Mouse (Mus musculus): ENCODE data around the gene Itga1. TPM values are rescaled to one million over a fixed set of nuclear protein-coding genes. Genes with fewer than 3 reads are reported as not detected.

The Itga1 gene
- total and polyA plus RNA-seq, 3 experiments = under 0.01 to 0.04 (median 0.01) TPM

DNA sequence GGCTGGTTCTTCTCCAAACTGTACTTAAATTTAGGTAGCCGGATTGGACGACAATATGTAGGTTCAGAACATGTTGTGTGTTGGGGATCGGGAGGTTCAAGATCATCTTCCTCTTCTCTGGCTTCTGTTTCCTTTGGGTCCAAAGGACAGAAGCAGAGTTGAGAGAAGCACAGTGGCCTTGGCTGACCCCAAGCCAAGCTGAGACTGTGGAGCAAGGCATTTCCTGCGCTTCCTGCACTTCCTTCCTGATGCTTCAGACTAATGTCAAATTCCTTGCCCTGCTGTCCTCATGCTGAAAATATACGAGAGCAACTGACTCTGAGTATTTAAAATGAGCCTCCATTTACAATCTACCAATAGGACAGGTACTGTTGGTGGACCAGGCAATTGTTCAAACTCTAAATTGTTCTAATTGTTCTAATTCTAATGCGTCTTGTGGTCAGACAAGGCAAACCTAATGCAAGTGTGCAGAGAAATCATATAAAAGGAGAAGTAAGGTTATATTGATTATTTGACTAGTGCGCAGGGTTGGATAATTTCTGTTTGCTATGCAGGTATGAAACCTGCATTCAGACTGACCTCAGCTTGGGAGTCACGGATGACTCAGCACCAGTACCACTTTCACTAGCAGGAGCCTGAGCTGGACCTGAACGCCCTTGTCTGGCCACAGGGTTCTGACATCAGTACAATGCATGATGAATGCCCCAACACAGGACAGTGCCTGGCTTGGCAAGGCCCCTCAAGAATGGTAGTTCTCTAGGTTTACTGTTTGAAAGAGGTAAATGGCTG lies 24.2 kb downstream of the Itga1 start:
- no peak for DNase-seq (ENCODE audit: extremely low read depth)
- no peak overlapping the region for H3K4me2 ChIP-seq (ENCODE audit: insufficient read depth, low read depth, poor library complexity, severe bottlenecking)
- no peak overlapping the region for H3K9ac ChIP-seq (ENCODE audit: insufficient read depth, low read depth)
- dilution Hi-C loops (cut with MboI; ENCODE audit: extremely low pct_ligation_motif_present, extremely low pct_unique_long_range_greater_than_20kb, low sequenced_read_pairs) = no loop called here
- H3K27ac ChIP-seq (ENCODE audit: insufficient read depth, low read depth) = no peak overlapping the region
- H3K79me2 ChIP-seq (replicated peaks; ENCODE audit: control insufficient read depth, extremely low read depth, insufficient read depth, poor library complexity, severe bottlenecking) = no peaks in the 10 kb centered on the region
- in situ Hi-C loops (cut with MboI; ENCODE audit: low pct_ligation_motif_present, low pct_unique_long_range_greater_than_20kb, low sequenced_read_pairs) = no loop called here
- TF ChIP-seq JUN (IDR thresholded peaks at IDR 0.05; ENCODE audit: insufficient read depth, low read depth, low read length) (peak; percentile 24; the same call in 1 of the 2 replicates), CHD2 (IDR thresholded peaks at IDR 0.05; ENCODE audit: low read length) (no peak), MAFK (IDR thresholded peaks at IDR 0.05; ENCODE audit: insufficient replicate concordance, low read length) (no peak), PAX5 (IDR thresholded peaks at IDR 0.05; ENCODE audit: low read length) (no peak)
- no peaks in the 10 kb centered on the region for H3K9me3 ChIP-seq (replicated peaks; ENCODE audit: low read length)
- H3K4me3 ChIP-seq (replicated peaks in 1 of 3; ENCODE audit: low read depth in 2 of 3, low read length in 2 of 3, poor library complexity in 1 of 3) = no peak overlapping the region
- H3K4me1 ChIP-seq (ENCODE audit: control insufficient read depth in 1 of 2, insufficient read depth in 2 of 2) = 0 out of 4 replicates have a peak, but pooled peaks cover 0 to 2% of the 10 kb centered on the region in 2 experiments
- H3K27me3 ChIP-seq (replicated peaks) = no peaks in the 10 kb centered on the region
- no peaks in the 10 kb centered on the region for H3K36me3 ChIP-seq (replicated peaks in 1 of 2; ENCODE audit: control insufficient read depth in 1 of 2, insufficient read depth in 1 of 2, low read length in 1 of 2)

DNA sequence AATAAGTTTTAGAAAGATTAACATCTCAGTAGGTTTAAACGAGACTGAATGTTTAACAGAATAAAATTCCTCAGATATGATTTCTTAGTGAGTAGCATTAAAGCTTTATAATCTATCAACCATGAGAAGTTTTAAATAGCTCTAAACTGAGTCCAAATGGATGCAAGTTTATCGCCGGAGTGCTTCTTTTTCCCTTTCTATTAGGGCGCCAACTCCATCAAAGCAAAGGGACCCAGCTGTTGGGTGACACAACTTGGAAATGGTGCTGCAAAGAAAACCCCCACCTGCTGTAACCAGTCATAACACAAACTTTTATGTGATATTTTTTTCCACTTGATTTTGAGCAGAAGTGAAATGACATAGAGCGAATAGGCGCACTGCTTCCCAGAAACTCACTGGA lies 29.4 kb downstream of the Itga1 start:
- dilution Hi-C loops (cut with MboI; ENCODE audit: extremely low pct_ligation_motif_present, extremely low pct_unique_long_range_greater_than_20kb, low sequenced_read_pairs) = no loop called here

GRCm38 (mm10) chr13:115071431-115071830 lies 30.3 kb downstream of the Itga1 start:
- Histone ChIP-seq H3K4me3 (replicated peaks in 1 of 3; ENCODE audit: low read depth in 2 of 3, low read length in 2 of 3, poor library complexity in 1 of 3) (no peak overlapping the region), H3K36me3 (replicated peaks in 1 of 2; ENCODE audit: control insufficient read depth in 1 of 2, insufficient read depth in 1 of 2, low read length in 1 of 2) (no peaks in the 10 kb centered on the region), H3K27me3 (replicated peaks) (no peaks in the 10 kb centered on the region), H3K27ac (ENCODE audit: insufficient read depth, low read depth) (no peak overlapping the region), H3K9ac (ENCODE audit: insufficient read depth, low read depth) (no peak overlapping the region), H3K9me3 (replicated peaks; ENCODE audit: low read length) (no peaks in the 10 kb centered on the region), H3K79me2 (replicated peaks; ENCODE audit: control insufficient read depth, extremely low read depth, insufficient read depth, poor library complexity, severe bottlenecking) (no peaks in the 10 kb centered on the region), H3K4me2 (ENCODE audit: insufficient read depth, low read depth, poor library complexity, severe bottlenecking) (no peak overlapping the region), H3K4me1 (ENCODE audit: control insufficient read depth in 1 of 2, insufficient read depth in 2 of 2) (no peaks in the 10 kb centered on the region)
- dilution Hi-C loops (cut with MboI; ENCODE audit: extremely low pct_ligation_motif_present, extremely low pct_unique_long_range_greater_than_20kb, low sequenced_read_pairs) = no loop called here
- in situ Hi-C loops (cut with MboI; ENCODE audit: low pct_ligation_motif_present, low pct_unique_long_range_greater_than_20kb, low sequenced_read_pairs) = no loop called here
- TF ChIP-seq TCF12 (IDR thresholded peaks at IDR 0.05; ENCODE audit: low read depth, low read length) (no peak), ZKSCAN1 (IDR thresholded peaks at IDR 0.05; ENCODE audit: borderline replicate concordance, low read depth, low read length) (no peak), RAD21 (IDR thresholded peaks at IDR 0.05; ENCODE audit: low read depth, low read length) (no peak), ELF1 (IDR thresholded peaks at IDR 0.05; ENCODE audit: low read depth, low read length) (no peak)
- no peak for DNase-seq (ENCODE audit: extremely low read depth)

More for the DNA sequence above, 29.4 kb downstream of the Itga1 start:
- Histone ChIP-seq H3K9me3 (replicated peaks; ENCODE audit: low read length) (no peaks in the 10 kb centered on the region), H3K4me2 (ENCODE audit: insufficient read depth, low read depth, poor library complexity, severe bottlenecking) (no peak overlapping the region), H3K27me3 (replicated peaks) (no peaks in the 10 kb centered on the region), H3K27ac (ENCODE audit: insufficient read depth, low read depth) (no peak overlapping the region), H3K9ac (ENCODE audit: insufficient read depth, low read depth) (no peak overlapping the region), H3K36me3 (replicated peaks in 1 of 2; ENCODE audit: control insufficient read depth in 1 of 2, insufficient read depth in 1 of 2, low read length in 1 of 2) (no peaks in the 10 kb centered on the region), H3K4me1 (ENCODE audit: control insufficient read depth in 1 of 2, insufficient read depth in 2 of 2) (no peaks in the 10 kb centered on the region), H3K79me2 (replicated peaks; ENCODE audit: control insufficient read depth, extremely low read depth, insufficient read depth, poor library complexity, severe bottlenecking) (no peaks in the 10 kb centered on the region), H3K4me3 (replicated peaks in 1 of 3; ENCODE audit: low read depth in 2 of 3, low read length in 2 of 3, poor library complexity in 1 of 3) (no peak overlapping the region)
- TF ChIP-seq JUN (IDR thresholded peaks at IDR 0.05; ENCODE audit: insufficient read depth, low read depth, low read length) (peak; percentile 32; the same call in 1 of the 2 replicates), ETS1 (conservative IDR thresholded peaks at IDR 0.05; ENCODE audit: low read depth, low read length) (no peak)
- DNase-seq (ENCODE audit: extremely low read depth) = no peak
- in situ Hi-C loops (cut with MboI; ENCODE audit: low pct_ligation_motif_present, low pct_unique_long_range_greater_than_20kb, low sequenced_read_pairs) = no loop called here
